Mouse (Mus musculus) limb, embryonic 14.5 days (tissue): ENCODE results near the gene Noxo1. TPM values are rescaled to one million over a fixed set of nuclear protein-coding genes. Genes with fewer than 3 reads are reported as not detected.
"Not testable (repeated sequence)": the region's sequence is repeated elsewhere in the genome, so short reads cannot be mapped to it uniquely, and the experiment has no call there.

ENCODE experiments used
- ATAC-seq: fragments of 200-750 bp; cut with Nextera tagmentation; 2 replicates; pipeline ENCODE4 v1.8.0; 2017; ENCODE audit warnings: low read depth, moderate number of reproducible peaks, moderate TSS enrichment; ENCODE audit not compliant: low FRiP score
- DNase-seq: peaks from one replicate; pipeline ENCODE4 v3.0.0-alpha.2; 2015; ENCODE audit warnings: low spot score
- H3K27ac ChIP-seq: fragments of 300-500 bp; sonication (generic); replicated peaks from 2 replicates; pipeline ENCODE4 v1.5.1; 2014; ENCODE audit warnings: low read depth, mild to moderate bottlenecking, low read length, moderate library complexity, mixed read lengths
- H3K27me3 ChIP-seq: fragments of 300-500 bp; sonication (generic); 2 replicates; pipeline ENCODE4 v1.6.1; 2014; ENCODE audit warnings: low read length, mixed read lengths; ENCODE audit not compliant: control insufficient read depth, insufficient read depth
- H3K36me3 ChIP-seq: fragments of 300-500 bp; sonication (generic); 2 replicates; pipeline ENCODE4 v1.6.1; 2014; ENCODE audit warnings: mild to moderate bottlenecking, low read length, moderate library complexity, mixed read lengths; ENCODE audit not compliant: control insufficient read depth, insufficient read depth
- H3K4me1 ChIP-seq: fragments of 300-500 bp; sonication (generic); 2 replicates; pipeline ENCODE4 v1.6.1; 2014; ENCODE audit warnings: antibody characterized with exemption, low read length, mixed read lengths; ENCODE audit not compliant: control insufficient read depth, insufficient read depth
- H3K4me2 ChIP-seq: fragments of 300-500 bp; sonication (generic); replicated peaks from 2 replicates; pipeline ENCODE4 v1.6.1; 2014; ENCODE audit warnings: low read depth, mild to moderate bottlenecking, low read length, moderate library complexity; ENCODE audit not compliant: severe bottlenecking
- H3K4me3 ChIP-seq: fragments of 300-500 bp; sonication (generic); replicated peaks from 2 replicates; pipeline ENCODE4 v1.5.1; 2014; ENCODE audit warnings: low read length
- H3K9ac ChIP-seq: fragments of 300-500 bp; sonication (generic); 2 replicates; pipeline ENCODE4 v1.6.1; 2014; ENCODE audit warnings: mild to moderate bottlenecking, low read depth, low read length, moderate library complexity; ENCODE audit not compliant: severe bottlenecking
- H3K9me3 ChIP-seq: fragments of 300-500 bp; sonication (generic); 2 replicates; pipeline ENCODE4 v1.6.1; 2016; ENCODE audit warnings: low read length; ENCODE audit not compliant: control insufficient read depth
- POLR2A ChIP-seq: fragments of 200-500 bp; IDR thresholded peaks from 2 replicates; pipeline ENCODE4 v1.8.0; 2012; ENCODE audit warnings: inconsistent platforms, mild to moderate bottlenecking, moderate library complexity, borderline replicate concordance; ENCODE audit not compliant: insufficient read depth, insufficient read length; ENCODE audit errors: extremely low read depth
- WGBS: fragments of 180-500 bp; shearing (Covaris S2); extraction: QIAGEN DNeasy Blood & Tissue Kit; methylation state at CpG from one replicate; pipeline ENCODE4 v1.1.7; 2014; 5-methylcytosine and 5-hydroxymethylcytosine counted together
- polyA plus RNA-seq, 2 experiments: library from polyadenylated mRNA; depleted of rRNA in 1 of 2; stranded (reverse) in 1 of 2; unstranded in 1 of 2; fragments of >200 nt; fragmentation: Nextera tagmentation in 1 of 2; extraction: Ambion mirVana in 1 of 2; gene quantifications; 2 replicates each; pipeline versions ENCODE4 v1.2.1 to v1.2.3; 2012 to 2014

The Noxo1 gene
- polyA plus RNA-seq, 2 experiments, result 3.8 to 9.2 TPM

DNA sequence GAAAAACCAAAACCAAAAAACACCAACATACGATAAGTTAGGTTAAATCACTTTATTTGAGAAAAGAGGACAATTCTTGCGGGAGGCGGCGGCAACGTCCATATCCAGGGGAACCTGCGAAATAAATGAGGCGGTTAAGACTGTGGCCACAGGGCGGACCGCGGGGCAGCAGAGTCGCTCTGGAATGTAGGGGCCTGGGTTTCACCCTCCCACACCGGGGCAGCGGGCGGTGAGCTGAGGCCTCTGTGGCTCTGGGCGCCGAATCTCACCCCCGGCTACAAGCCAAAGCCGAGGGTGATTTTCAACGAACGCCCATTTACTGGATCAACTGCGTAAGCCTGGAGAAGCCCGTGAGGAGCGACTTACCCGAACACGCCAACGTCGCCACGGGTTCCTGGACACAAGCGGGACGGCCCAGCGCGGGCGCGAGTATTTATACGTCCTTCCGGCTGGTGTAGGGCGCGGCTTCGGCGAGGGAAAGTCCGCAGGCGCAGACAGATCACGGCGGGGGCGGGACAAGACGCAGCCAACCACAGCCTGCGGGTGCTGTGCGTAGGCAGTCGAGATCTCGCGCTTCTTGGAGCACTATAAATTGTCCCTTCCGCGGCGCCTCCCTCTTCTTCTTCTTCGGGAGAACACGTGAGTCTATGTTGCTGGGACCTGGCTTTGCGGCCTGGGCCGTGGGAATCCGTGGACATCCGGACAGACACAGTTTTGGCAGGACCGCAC, 23.6 kb downstream of the Noxo1 start:
- peak overlapping the region; percentile 87 for H3K27ac ChIP-seq
- under 1% methylated on average over 55 of the region's 61 CpGs for WGBS
- peak overlapping the region; percentile 79 for H3K4me2 ChIP-seq
- no peaks in the 10 kb centered on the region for H3K9me3 ChIP-seq
- peak overlapping the region; percentile 93 for H3K9ac ChIP-seq
- peaks cover 21% of the 10 kb centered on the region for H3K4me1 ChIP-seq
- peak; percentile 97; the same call in 1 of the 2 replicates for TF ChIP-seq POLR2A
- peaks cover 38% of the 10 kb centered on the region for H3K36me3 ChIP-seq
- DNase-seq (peak; percentile 99), ATAC-seq (peak; percentile 98)
- H3K27me3 ChIP-seq, result no peaks in the 10 kb centered on the region
- H3K4me3 ChIP-seq, result peak overlapping the region; percentile 90

DNA sequence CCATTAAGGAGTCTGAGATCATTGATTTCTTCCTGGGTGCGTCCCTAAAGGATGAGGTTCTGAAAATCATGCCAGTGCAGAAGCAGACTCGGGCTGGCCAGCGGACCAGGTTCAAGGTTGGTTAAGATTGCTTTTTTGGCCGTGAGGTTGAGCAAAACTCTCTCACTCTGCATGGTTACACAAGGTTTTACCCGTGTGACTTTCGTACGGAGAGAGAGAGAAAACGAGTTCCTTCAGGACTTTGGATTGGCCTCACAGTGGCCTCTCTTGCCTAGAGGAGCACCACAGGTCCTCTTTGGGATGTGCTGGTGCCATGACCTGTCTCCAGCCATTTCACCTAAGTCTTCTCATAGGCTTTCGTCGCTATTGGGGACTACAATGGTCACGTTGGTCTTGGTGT, 24.6 kb downstream of the Noxo1 start:
- WGBS, result under 1% methylated on average over 10 of the region's 11 CpGs
- H3K27me3 ChIP-seq, ATAC-seq, H3K9me3 ChIP-seq, DNase-seq, H3K27ac ChIP-seq: not testable (repeated sequence)
- Histone ChIP-seq H3K4me2 (peak overlapping the region; percentile 79), H3K4me3 (peak overlapping the region; percentile 90), H3K9ac (peak overlapping the region; percentile 83), H3K4me1 (peaks cover 21% of the 10 kb centered on the region), H3K36me3 (peaks cover 33% of the 10 kb centered on the region)

DNA sequence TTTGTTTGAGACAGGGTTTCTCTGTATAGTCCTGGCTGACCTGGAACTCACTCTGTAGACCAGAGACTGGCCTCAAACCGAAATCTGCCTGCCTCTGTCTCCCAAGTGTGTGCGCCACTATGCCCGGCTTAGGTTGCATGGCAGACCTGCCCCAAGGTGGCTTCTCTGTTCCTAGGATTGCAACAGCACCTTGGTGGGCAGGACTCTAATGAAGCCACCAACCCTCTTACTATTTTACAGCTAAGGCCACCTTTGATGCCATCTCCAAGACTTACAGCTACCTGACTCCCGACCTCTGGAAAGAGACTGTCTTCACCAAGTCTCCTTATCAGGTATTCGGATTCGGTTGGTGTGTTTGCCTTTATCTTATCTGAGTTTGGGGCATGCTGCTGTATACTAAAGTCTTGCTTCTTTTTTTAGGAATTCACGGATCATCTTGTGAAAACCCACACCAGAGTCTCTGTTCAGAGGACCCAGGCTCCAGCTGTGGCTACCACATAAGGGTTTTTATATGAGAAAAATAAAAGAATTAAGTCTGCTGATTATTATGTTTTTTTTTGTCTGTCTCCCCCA, 25.4 kb downstream of the Noxo1 start:
- DNase-seq, H3K27me3 ChIP-seq, H3K27ac ChIP-seq, H3K9me3 ChIP-seq, ATAC-seq: not testable (repeated sequence)
- peak overlapping the region; percentile 90 for H3K4me3 ChIP-seq
- peak overlapping the region; percentile 79 for H3K4me2 ChIP-seq
- peak overlapping the region; percentile 83 for H3K9ac ChIP-seq
- WGBS, result 70% methylated on average over 7 of the region's 7 CpGs
- peaks cover 21% of the 10 kb centered on the region for H3K4me1 ChIP-seq
- H3K36me3 ChIP-seq, result peaks cover 28% of the 10 kb centered on the region

- Histone ChIP-seq H3K9me3 (no peaks in the 10 kb centered on the region), H3K9ac (no peak overlapping the region), H3K4me2 (peak overlapping the region; percentile 79; the same call in 1 of the 2 replicates), H3K4me1 (peaks cover 21% of the 10 kb centered on the region), H3K27ac (no peak overlapping the region), H3K4me3 (peak overlapping the region; percentile 90), H3K27me3 (no peaks in the 10 kb centered on the region), H3K36me3 (peaks cover 25% of the 10 kb centered on the region)
- no peak for ATAC-seq
- TF ChIP-seq POLR2A, result no peak
- WGBS, result 32% methylated on average over 13 of the region's 13 CpGs
- DNase-seq, result no peak
These were observed 26.3 kb downstream of the Noxo1 start for GRCm38 (mm10) chr17:24722220-24722924.

DNA sequence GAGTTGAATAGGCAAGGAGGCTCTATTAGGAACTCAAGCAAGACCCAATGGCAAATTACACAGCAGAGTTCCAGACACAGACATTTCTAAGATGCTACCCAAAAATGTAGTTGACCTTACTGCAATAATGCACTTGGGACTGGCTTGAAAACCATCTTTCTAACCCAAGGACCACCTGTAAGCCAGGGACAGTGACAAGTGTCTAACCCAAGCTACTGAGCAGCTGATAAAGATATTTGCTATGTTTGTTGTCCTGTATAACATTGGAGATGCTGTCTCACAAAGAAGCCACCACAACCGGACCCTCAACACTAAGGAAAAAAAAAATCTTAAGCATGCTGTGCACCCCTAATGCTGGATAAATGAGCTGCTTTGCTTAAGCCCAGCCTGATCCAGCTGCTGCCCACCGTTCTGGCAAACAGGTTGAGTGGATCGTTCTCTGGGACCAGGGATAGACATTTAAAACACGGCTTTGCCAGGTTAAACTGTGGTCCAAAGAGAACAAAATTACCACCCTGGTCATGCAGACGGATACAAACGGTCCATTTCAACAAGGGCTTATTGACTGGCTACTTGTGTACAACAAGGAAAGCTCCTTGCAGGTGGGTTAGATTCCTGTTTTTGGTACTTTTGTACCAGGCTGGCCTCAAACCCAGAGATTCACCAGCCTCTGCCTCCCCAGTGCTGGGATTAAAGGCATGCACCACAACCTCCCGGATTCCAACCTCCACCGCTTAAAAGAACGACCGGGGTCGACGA, 27.3 kb downstream of the Noxo1 start:
- Histone ChIP-seq H3K4me3 (peak overlapping the region; percentile 81), H3K9ac (peak overlapping the region; percentile 85), H3K4me1 (peaks cover 21% of the 10 kb centered on the region), H3K4me2 (peak overlapping the region; percentile 79), H3K9me3 (no peaks in the 10 kb centered on the region), H3K27ac (0 out of 2 replicates have a peak overlapping the region, but pooled peaks have one; percentile 61), H3K36me3 (peaks cover 22% of the 10 kb centered on the region), H3K27me3 (no peaks in the 10 kb centered on the region)
- TF ChIP-seq POLR2A, result no peak
- WGBS, result 2% methylated on average over 12 of the region's 12 CpGs
- no peak for DNase-seq
- no peak for ATAC-seq
